ENCODE assay signal across 8 mouse cellular contexts in the genomic region with DNA sequence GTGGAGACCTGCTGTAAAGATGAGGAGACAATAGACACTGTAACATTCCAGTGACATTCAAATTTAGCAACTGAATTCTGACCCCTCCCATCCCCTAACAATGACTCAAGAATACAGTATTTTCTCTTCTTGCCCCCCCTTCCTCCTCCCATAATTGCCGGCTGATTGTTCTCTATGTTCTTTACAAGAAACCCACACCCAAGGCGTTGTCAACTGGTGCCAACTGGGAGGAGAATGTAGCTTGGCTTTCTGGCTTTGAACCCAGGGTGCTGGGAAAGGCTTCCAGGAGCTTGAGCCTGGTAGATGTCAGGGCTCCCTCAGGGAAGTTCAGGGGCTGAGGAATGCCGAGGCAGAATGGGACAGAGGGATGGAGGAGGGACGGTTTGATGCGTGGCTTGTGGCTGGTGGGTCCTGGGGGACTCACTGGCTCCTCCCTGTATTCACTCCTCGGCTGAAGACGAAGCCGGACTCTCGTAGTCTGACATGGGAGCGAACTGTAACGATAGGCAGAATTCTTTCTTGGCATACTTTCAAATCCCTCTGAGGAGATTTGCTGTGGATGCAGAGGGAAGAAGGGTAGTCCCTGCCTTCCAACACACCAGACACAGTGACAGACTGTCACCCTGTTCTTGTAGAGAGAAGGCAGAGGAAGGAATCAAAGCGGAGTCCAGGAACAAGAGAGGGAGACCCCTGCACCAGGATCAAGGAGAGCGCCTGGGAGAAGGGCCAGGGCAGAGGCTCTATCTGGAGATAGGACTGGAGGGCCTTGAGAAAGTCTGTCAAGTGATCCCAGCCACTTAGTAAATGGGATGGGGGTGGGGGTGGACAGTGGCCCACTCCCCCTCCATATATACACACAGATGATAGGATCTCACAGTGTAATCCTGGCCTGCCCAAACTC. TPM values are rescaled to one million over a fixed set of nuclear protein-coding genes. Genes with fewer than 3 reads are reported as not detected.
DNase-seq lines count a peak whose midpoint lies in the region; ATAC-seq and TF ChIP-seq lines count a peak whose summit lies in the region.

No protein-coding gene starts in this region.

- H3K27ac ChIP-seq in hindbrain, postnatal 0 days, result peak overlapping the region; percentile 34; the same call in 1 of the 2 replicates
- peak overlapping the region; percentile 21; the same call in 1 of the 2 replicates for H3K27ac ChIP-seq in small intestine, adult 2 months (ENCODE audit: insufficient read depth, low read depth, low read length)

- peaks cover 5% of the 10 kb centered on the region; the same call in 1 of the 2 replicates for H3K4me1 ChIP-seq in hindbrain, postnatal 0 days (ENCODE audit: insufficient read depth, low read length)
- peaks cover 9% of the 10 kb centered on the region for H3K4me1 ChIP-seq in small intestine, adult 2 months (ENCODE audit: control insufficient read depth, insufficient read depth, insufficient read length, low read length)

- TF ChIP-seq CTCF in hindbrain, postnatal 0 days (IDR thresholded peaks at IDR 0.05; ENCODE audit: low read depth), result no peak
- TF ChIP-seq CTCF in small intestine, adult 2 months (IDR thresholded peaks at IDR 0.05; ENCODE audit: extremely low read depth, insufficient read length, insufficient replicate concordance, low read depth, low read length), result no peak

- intact Hi-C loops in gastrocnemius, postnatal 14 days (cut with DNase I; ENCODE audit: low total_unique reads), result no loop called here
- intact Hi-C loops in left cerebral cortex, postnatal 14 days (cut with DNase I), result no loop called here

- H3K36me3 ChIP-seq in hindbrain, postnatal 0 days (ENCODE audit: insufficient read depth, low read length), result no peaks in the 10 kb centered on the region
- peaks cover 3% of the 10 kb centered on the region; the same call in 1 of the 2 replicates for H3K36me3 ChIP-seq in small intestine, adult 2 months (ENCODE audit: control insufficient read depth, insufficient read depth, low read length)

- DNase-seq in cerebellum, postnatal 4 days (ENCODE audit: low spot score in 2 of 2), result no peak
- peak; percentile 63 for DNase-seq in cerebellum, adult 11 months
- peak; percentile 42 for DNase-seq in gastrocnemius, postnatal 14 days
- DNase-seq in hindbrain, postnatal 0 days (ENCODE audit: low spot score), result peak; percentile 38
- DNase-seq in left cerebral cortex, postnatal 14 days (ENCODE audit: low spot score in 2 of 2), result no peak
- DNase-seq in adrenal gland, postnatal 4 days (ENCODE audit: low spot score in 2 of 2), result no peak

- no peak for TF ChIP-seq POLR2A in small intestine, adult 2 months (IDR thresholded peaks at IDR 0.05; ENCODE audit: low read depth, low read length)

- H3K27me3 ChIP-seq in hindbrain, postnatal 0 days (ENCODE audit: insufficient read depth, low read length), result no peaks in the 10 kb centered on the region
- H3K27me3 ChIP-seq in small intestine, adult 2 months (ENCODE audit: control insufficient read depth, insufficient read depth, low read length), result no peaks in the 10 kb centered on the region

- no peak overlapping the region for H3K9ac ChIP-seq in hindbrain, postnatal 0 days (replicated peaks; ENCODE audit: low read length)

- 27% methylated on average over 13 of the region's 13 CpGs for WGBS in hindbrain, postnatal 0 days
- WGBS in small intestine, adult 2 months, result 68% methylated on average over 13 of the region's 13 CpGs

- H3K4me2 ChIP-seq in hindbrain, postnatal 0 days (ENCODE audit: low read depth, low read length), result no peak overlapping the region

- no peak overlapping the region for H3K4me3 ChIP-seq in hindbrain, postnatal 0 days (ENCODE audit: low read length)
- H3K4me3 ChIP-seq in small intestine, adult 2 months (ENCODE audit: low read depth, low read length), result no peak overlapping the region

- no peaks in the 10 kb centered on the region for H3K9me3 ChIP-seq in hindbrain, postnatal 0 days (ENCODE audit: low read length)

- peak; percentile 11; the same call in 1 of the 2 replicates for ATAC-seq in cerebellum, adult (ENCODE audit: insufficient number of reproducible peaks, low FRiP score, low TSS enrichment)
- ATAC-seq in hindbrain, postnatal 0 days, result no peak

RNA-seq across cellular contexts. Expression of gene Spc24, which starts 8.7 kb away (rescaled TPM):
- 1 to 10 TPM; 3.2 to 3.6 TPM for total RNA-seq in gastrocnemius, postnatal 14 days (2021)
- 20.3 and 31.1 TPM in 2 replicates for total RNA-seq in hindbrain, postnatal 0 days (2014; rRNA removed)
- 26.2 and 27.1 TPM in 2 replicates for polyA plus RNA-seq in hindbrain, postnatal 0 days (2015; fragmentation: Nextera tagmentation; extraction: Ambion mirVana)
- polyA plus RNA-seq in small intestine, adult 2 months (2012; rRNA removed), result 11.0 and 22.6 TPM in 2 replicates
- total RNA-seq in left cerebral cortex, postnatal 14 days (2021), result 1 to 10 TPM; 2.6 to 2.7 TPM
- total RNA-seq in adrenal gland, postnatal 4 days (2021), result 10 to 100 TPM; 19.6 to 22.8 TPM

RNA-seq across cellular contexts. Expression of gene Kank2, which starts 29.8 kb away (rescaled TPM):
- 10 to 100 TPM; 17.9 to 21.2 TPM for total RNA-seq in gastrocnemius, postnatal 14 days (2021)
- total RNA-seq in hindbrain, postnatal 0 days (2014; rRNA removed), result 15.6 and 19.1 TPM in 2 replicates
- 3.1 and 3.4 TPM in 2 replicates for polyA plus RNA-seq in hindbrain, postnatal 0 days (2015; fragmentation: Nextera tagmentation; extraction: Ambion mirVana)
- polyA plus RNA-seq in small intestine, adult 2 months (2012; rRNA removed), result 23.0 and 24.8 TPM in 2 replicates
- total RNA-seq in left cerebral cortex, postnatal 14 days (2021), result 1 to 10 TPM; 7.4 to 7.6 TPM
- 10 to 100 TPM; 52.5 to 57.4 TPM for total RNA-seq in adrenal gland, postnatal 4 days (2021)

RNA-seq across cellular contexts. Expression of gene Ldlr, which starts 45.5 kb away (rescaled TPM):
- total RNA-seq in gastrocnemius, postnatal 14 days (2021), result 1 to 10 TPM; 4.5 to 9.5 TPM
- total RNA-seq in hindbrain, postnatal 0 days (2014; rRNA removed), result 20.6 and 28.4 TPM in 2 replicates
- polyA plus RNA-seq in hindbrain, postnatal 0 days (2015; fragmentation: Nextera tagmentation; extraction: Ambion mirVana), result 10.7 and 10.9 TPM in 2 replicates
- polyA plus RNA-seq in small intestine, adult 2 months (2012; rRNA removed), result 37.2 and 58.9 TPM in 2 replicates
- total RNA-seq in left cerebral cortex, postnatal 14 days (2021), result 10 to 100 TPM; 13.5 to 16.7 TPM
- total RNA-seq in adrenal gland, postnatal 4 days (2021), result 10 to 100 TPM; 26.7 to 31.9 TPM

Comparison
In these comparisons a context has a peak if more than half of its experiments do, and no peak if none do; other contexts are left out.
1. DNase-seq: peak in cerebellum, adult 11 months (single experiment), gastrocnemius, postnatal 14 days (single experiment) and hindbrain, postnatal 0 days (single experiment); none in cerebellum, postnatal 4 days (0 of 2), left cerebral cortex, postnatal 14 days (0 of 2) and adrenal gland, postnatal 4 days (0 of 2).